Mouse (Mus musculus) embryonic facial prominence, embryonic 15.5 days (tissue): Measurements from ENCODE around the gene Hoxb3. TPM values are rescaled to one million over a fixed set of nuclear protein-coding genes. Genes with fewer than 3 reads are reported as not detected.

ENCODE experiments used
- ATAC-seq: fragments of 200-750 bp; cut with Nextera tagmentation; 2 replicates; pipeline ENCODE4 v1.8.0; 2017; ENCODE audit warnings: low read depth, moderate TSS enrichment; ENCODE audit not compliant: insufficient number of reproducible peaks, low FRiP score, low TSS enrichment
- H3K27ac ChIP-seq: fragments of 300-500 bp; sonication (generic); replicated peaks from 2 replicates; pipeline ENCODE4 v1.5.1; 2015; ENCODE audit warnings: mild to moderate bottlenecking, inconsistent platforms
- H3K27me3 ChIP-seq: fragments of 300-500 bp; sonication (generic); 2 replicates; pipeline ENCODE4 v1.6.1; 2015; ENCODE audit warnings: inconsistent platforms
- H3K36me3 ChIP-seq: fragments of 300-500 bp; sonication (generic); 2 replicates; pipeline ENCODE4 v1.6.1; 2015; ENCODE audit warnings: mild to moderate bottlenecking, inconsistent platforms
- H3K4me1 ChIP-seq: fragments of 300-500 bp; sonication (generic); 2 replicates; pipeline ENCODE4 v1.6.1; 2015; ENCODE audit warnings: inconsistent platforms
- H3K4me2 ChIP-seq: fragments of 300-500 bp; sonication (generic); replicated peaks from 2 replicates; pipeline ENCODE4 v1.6.1; 2015; ENCODE audit warnings: mild to moderate bottlenecking, inconsistent platforms
- H3K4me3 ChIP-seq: fragments of 300-500 bp; sonication (generic); replicated peaks from 2 replicates; pipeline ENCODE4 v1.5.1; 2015; ENCODE audit warnings: mild to moderate bottlenecking, inconsistent platforms
- H3K9ac ChIP-seq: fragments of 300-500 bp; sonication (generic); 2 replicates; pipeline ENCODE4 v1.6.1; 2015; ENCODE audit warnings: inconsistent platforms
- H3K9me3 ChIP-seq: fragments of 300-500 bp; sonication (generic); replicated peaks from 2 replicates; pipeline ENCODE4 v1.6.1; 2016; ENCODE audit warnings: inconsistent platforms
- WGBS: fragments of 180-500 bp; shearing (Covaris S2); methylation state at CpG from one replicate; pipeline ENCODE4 v1.1.7; 2015; 5-methylcytosine and 5-hydroxymethylcytosine counted together
- polyA plus RNA-seq: library from polyadenylated mRNA; unstranded; fragments of >200 nt; fragmentation: Nextera tagmentation; extraction: Ambion mirVana; gene quantifications from 2 replicates; pipeline ENCODE4 v1.2.1, GENCODE M21; 2015

Gene Hoxb3
- polyA plus RNA-seq, 1 experiment from 2014 or later = 0.07 TPM

DNA sequence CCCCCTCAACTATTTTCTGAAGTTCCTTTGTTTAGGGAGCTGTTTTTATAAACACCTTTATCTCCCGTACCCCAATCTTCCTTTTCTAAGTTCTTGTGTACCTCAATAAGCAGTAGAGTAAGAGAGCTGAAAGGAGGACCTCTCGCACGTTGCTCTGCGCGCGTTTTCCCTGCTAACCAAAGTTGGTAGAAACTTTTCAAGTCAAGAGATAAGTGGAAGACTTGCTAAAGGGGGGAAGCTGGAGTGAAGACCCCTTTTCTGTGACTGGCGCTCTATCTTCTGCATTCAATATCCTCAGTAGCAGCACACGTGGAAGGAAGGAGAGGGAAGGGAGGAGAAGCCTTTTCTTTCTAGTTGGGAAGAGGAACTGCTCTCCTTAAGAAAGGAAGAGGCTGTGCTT, 1.8 kb downstream of the Hoxb3 start:
- H3K9ac ChIP-seq = no peak overlapping the region
- H3K4me2 ChIP-seq = no peak overlapping the region
- no peak for ATAC-seq
- H3K36me3 ChIP-seq = no peaks in the 10 kb centered on the region
- peaks cover 2% of the 10 kb centered on the region; the same call in 1 of the 2 replicates for H3K4me1 ChIP-seq
- H3K27ac ChIP-seq = no peak overlapping the region
- no peaks in the 10 kb centered on the region for H3K9me3 ChIP-seq
- no peak overlapping the region for H3K4me3 ChIP-seq
- 7% methylated on average over 8 of the region's 8 CpGs for WGBS
- H3K27me3 ChIP-seq = peaks cover 99% of the 10 kb centered on the region

DNA sequence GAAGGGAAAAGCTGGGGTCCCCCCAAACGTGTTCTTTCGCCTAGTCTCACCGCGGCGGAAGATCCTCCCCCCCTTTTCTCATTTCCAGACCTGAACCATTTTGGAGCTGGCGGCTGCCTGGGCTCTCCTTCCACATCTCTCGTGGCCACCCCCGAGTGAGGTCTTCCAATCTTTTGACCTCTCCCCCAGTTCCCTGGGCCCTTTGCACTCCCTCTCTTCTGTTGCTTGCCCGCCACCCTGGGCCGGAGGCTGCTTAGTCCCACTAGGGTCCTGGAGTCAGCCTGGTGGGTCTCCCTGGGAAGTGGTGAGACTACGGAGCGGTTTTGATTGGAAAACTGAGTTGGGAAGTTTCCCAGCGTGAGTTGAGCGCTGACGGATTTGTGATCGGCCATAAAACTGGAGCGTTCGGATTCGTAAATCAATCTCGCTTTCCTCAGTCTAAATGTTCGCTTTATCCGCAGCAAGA, 2.7 kb downstream of the Hoxb3 start:
- H3K27me3 ChIP-seq = peaks cover 99% of the 10 kb centered on the region
- H3K36me3 ChIP-seq = no peaks in the 10 kb centered on the region
- H3K4me2 ChIP-seq = no peak overlapping the region
- no peaks in the 10 kb centered on the region for H3K9me3 ChIP-seq
- 3% methylated on average over 22 of the region's 22 CpGs for WGBS
- H3K4me1 ChIP-seq = no peaks in the 10 kb centered on the region
- no peak overlapping the region for H3K9ac ChIP-seq
- ATAC-seq = no peak
- no peak overlapping the region for H3K27ac ChIP-seq
- H3K4me3 ChIP-seq = no peak overlapping the region

- Histone ChIP-seq H3K27me3 (peaks cover 99% of the 10 kb centered on the region), H3K4me3 (no peak overlapping the region), H3K27ac (no peak overlapping the region), H3K4me2 (no peak overlapping the region), H3K36me3 (no peaks in the 10 kb centered on the region), H3K9ac (no peak overlapping the region), H3K4me1 (no peaks in the 10 kb centered on the region), H3K9me3 (no peaks in the 10 kb centered on the region)
- no peak for ATAC-seq
- WGBS = 2% methylated on average over 12 of the region's 12 CpGs
These were observed 3.6 kb downstream of the Hoxb3 start for GRCm38 (mm10) chr11:96326705-96327104.

GRCm38 (mm10) chr11:96327122-96327521, 4.0 kb downstream of the Hoxb3 start:
- 3% methylated on average over 7 of the region's 7 CpGs for WGBS
- no peak for ATAC-seq
- no peak overlapping the region for H3K27ac ChIP-seq
- no peaks in the 10 kb centered on the region for H3K4me1 ChIP-seq
- H3K27me3 ChIP-seq = peaks cover 99% of the 10 kb centered on the region
- no peak overlapping the region for H3K9ac ChIP-seq
- H3K4me3 ChIP-seq = no peak overlapping the region
- H3K9me3 ChIP-seq = no peaks in the 10 kb centered on the region
- no peak overlapping the region for H3K4me2 ChIP-seq
- H3K36me3 ChIP-seq = no peaks in the 10 kb centered on the region

DNA sequence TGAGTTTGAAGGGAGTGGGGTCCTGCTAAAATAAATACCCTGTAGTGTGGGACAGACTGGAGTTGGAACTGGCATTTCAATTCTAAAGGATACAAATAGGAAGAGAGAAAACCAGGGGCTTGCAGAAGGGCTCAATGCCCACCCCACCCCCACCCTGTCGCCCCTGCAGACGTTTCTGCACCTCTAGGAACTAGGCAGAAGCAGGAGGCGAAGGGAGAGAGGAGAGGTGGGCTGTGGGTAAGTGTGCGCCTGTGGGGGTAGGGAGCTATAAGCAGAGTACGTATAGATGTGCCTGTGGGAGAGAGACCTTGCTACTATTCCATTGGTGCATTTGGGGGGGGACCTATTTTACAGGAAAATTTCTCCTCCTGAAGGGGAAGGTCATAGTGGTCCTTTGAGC, 4.6 kb downstream of the Hoxb3 start:
- peaks cover 3% of the 10 kb centered on the region for H3K4me1 ChIP-seq
- 3% methylated on average over 5 of the region's 5 CpGs for WGBS
- ATAC-seq = no peak
- H3K4me3 ChIP-seq = no peak overlapping the region
- H3K9ac ChIP-seq = no peak overlapping the region
- H3K9me3 ChIP-seq = no peaks in the 10 kb centered on the region
- H3K27ac ChIP-seq = no peak overlapping the region
- no peaks in the 10 kb centered on the region for H3K36me3 ChIP-seq
- no peak overlapping the region for H3K4me2 ChIP-seq
- H3K27me3 ChIP-seq = peaks cover 99% of the 10 kb centered on the region

DNA sequence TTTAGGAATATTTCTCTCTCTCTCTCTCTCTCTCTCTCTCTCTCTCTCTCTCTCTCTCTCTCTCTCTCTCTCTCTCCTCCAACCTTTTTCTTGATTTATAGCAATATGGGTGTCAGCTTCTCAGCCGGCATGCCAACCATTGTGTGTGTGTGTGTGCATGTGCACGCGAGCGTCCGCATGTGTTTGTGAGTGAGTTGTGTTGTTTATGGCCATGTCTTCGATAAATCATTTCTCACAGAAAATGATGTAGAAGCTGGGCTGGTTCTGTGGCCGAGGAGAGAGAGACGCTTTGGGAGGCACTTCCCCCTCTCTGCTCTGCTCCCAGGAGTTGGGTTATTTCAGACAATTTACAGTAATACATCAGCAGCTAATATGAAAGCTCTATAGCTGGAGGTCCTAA, 5.5 kb downstream of the Hoxb3 start:
- ATAC-seq = no peak
- Histone ChIP-seq H3K27me3 (peaks cover 99% of the 10 kb centered on the region), H3K4me3 (no peak overlapping the region), H3K9ac (no peak overlapping the region), H3K4me2 (no peak overlapping the region), H3K4me1 (peaks cover 6% of the 10 kb centered on the region), H3K9me3 (no peaks in the 10 kb centered on the region), H3K36me3 (no peaks in the 10 kb centered on the region), H3K27ac (no peak overlapping the region)
- 10% methylated on average over 8 of the region's 8 CpGs for WGBS

- WGBS = 1% methylated on average over 8 of the region's 8 CpGs
- Histone ChIP-seq H3K36me3 (no peaks in the 10 kb centered on the region), H3K4me2 (no peak overlapping the region), H3K27me3 (peaks cover 99% of the 10 kb centered on the region), H3K9ac (no peak overlapping the region), H3K27ac (no peak overlapping the region), H3K4me1 (peaks cover 6% of the 10 kb centered on the region), H3K4me3 (no peak overlapping the region), H3K9me3 (no peaks in the 10 kb centered on the region)
- no peak for ATAC-seq
These were observed 9.0 kb downstream of the Hoxb3 start for GRCm38 (mm10) chr11:96332105-96332504.

DNA sequence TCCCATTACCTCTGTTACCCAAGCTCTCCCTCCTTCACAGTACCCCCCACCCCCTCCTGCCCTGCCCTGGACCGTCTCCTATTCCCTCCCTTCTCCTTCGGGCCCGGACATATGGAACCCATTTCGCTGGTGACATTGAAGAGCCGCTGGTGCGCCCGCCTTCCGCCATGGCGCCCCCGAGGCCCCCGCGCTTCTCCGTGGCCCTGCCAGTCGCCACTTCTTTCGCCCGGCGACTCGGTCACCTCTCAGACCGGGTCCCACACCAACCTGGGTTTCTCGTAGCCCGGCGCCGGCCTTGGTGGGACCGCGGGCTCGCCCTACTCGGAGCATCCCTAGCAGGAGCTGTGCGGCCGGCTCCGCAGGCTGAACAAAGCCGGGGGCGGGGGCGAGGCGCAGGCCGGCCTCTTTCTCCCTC, 9.5 kb downstream of the Hoxb3 start:
- no peak for ATAC-seq
- Histone ChIP-seq H3K9me3 (no peaks in the 10 kb centered on the region), H3K36me3 (no peaks in the 10 kb centered on the region), H3K27me3 (peaks cover 99% of the 10 kb centered on the region), H3K4me3 (peak overlapping the region; percentile 12), H3K9ac (no peak overlapping the region), H3K4me1 (peaks cover 6% of the 10 kb centered on the region), H3K27ac (no peak overlapping the region), H3K4me2 (peak overlapping the region; percentile 43)
- 1% methylated on average over 35 of the region's 35 CpGs for WGBS

DNA sequence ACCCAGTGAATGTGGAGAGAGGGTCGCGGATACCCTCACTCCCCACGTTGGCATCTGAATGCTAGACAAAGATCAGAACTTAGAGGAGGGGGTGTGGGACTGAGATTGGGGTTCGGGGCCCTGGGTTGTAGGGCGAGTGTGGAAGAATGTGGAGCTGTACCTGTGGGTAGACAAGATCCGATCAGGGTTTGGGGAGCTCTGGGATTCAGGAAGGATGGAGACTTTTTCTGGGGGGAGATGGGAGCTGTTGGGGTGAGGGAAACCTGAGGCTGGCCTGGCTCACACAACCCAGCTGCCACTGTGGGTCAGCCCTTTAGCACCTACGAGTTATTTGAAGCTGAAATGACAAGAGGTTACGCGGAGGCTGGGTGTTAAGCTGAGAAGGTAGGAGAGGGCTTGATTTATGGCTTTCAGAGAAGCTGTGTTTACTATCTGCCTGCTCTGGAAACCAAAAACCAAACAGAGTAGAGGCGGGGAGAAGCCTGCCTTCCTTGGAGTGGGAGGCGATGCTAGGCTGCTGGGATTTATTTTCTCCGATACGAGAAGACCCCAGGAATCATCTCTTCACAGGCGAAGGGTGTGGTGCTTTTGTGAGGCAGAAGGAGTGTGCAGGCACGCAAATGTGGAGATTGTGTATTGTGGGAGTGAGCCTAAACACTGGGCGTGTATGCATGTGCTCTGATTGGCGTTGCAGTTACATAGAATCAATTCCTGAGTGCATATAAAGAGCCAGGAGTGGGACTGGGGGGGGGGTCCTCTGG, 10.3 kb downstream of the Hoxb3 start:
- Histone ChIP-seq H3K36me3 (no peaks in the 10 kb centered on the region), H3K27me3 (peaks cover 99% of the 10 kb centered on the region), H3K4me2 (no peak overlapping the region), H3K9me3 (no peaks in the 10 kb centered on the region), H3K4me3 (no peak overlapping the region), H3K9ac (no peak overlapping the region), H3K27ac (no peak overlapping the region), H3K4me1 (peaks cover 6% of the 10 kb centered on the region)
- ATAC-seq = no peak
- 6% methylated on average over 17 of the region's 17 CpGs for WGBS

GRCm38 (mm10) chr11:96334002-96334364, 10.9 kb downstream of the Hoxb3 start:
- ATAC-seq = no peak
- peaks cover 6% of the 10 kb centered on the region for H3K4me1 ChIP-seq
- H3K9me3 ChIP-seq = no peaks in the 10 kb centered on the region
- H3K36me3 ChIP-seq = no peaks in the 10 kb centered on the region
- no peak overlapping the region for H3K27ac ChIP-seq
- no peak overlapping the region for H3K9ac ChIP-seq
- H3K4me3 ChIP-seq = no peak overlapping the region
- no peak overlapping the region for H3K4me2 ChIP-seq
- 8% methylated on average over 2 of the region's 2 CpGs for WGBS
- H3K27me3 ChIP-seq = peaks cover 99% of the 10 kb centered on the region

- no peaks in the 10 kb centered on the region for H3K9me3 ChIP-seq
- no peak overlapping the region for H3K4me3 ChIP-seq
- ATAC-seq = no peak
- no peak overlapping the region for H3K9ac ChIP-seq
- H3K4me2 ChIP-seq = no peak overlapping the region
- H3K36me3 ChIP-seq = no peaks in the 10 kb centered on the region
- 32% methylated on average over 3 of the region's 3 CpGs for WGBS
- peaks cover 6% of the 10 kb centered on the region for H3K4me1 ChIP-seq
- H3K27me3 ChIP-seq = peaks cover 99% of the 10 kb centered on the region
- H3K27ac ChIP-seq = no peak overlapping the region
These were observed 11.9 kb downstream of the Hoxb3 start for GRCm38 (mm10) chr11:96334998-96335397.

DNA sequence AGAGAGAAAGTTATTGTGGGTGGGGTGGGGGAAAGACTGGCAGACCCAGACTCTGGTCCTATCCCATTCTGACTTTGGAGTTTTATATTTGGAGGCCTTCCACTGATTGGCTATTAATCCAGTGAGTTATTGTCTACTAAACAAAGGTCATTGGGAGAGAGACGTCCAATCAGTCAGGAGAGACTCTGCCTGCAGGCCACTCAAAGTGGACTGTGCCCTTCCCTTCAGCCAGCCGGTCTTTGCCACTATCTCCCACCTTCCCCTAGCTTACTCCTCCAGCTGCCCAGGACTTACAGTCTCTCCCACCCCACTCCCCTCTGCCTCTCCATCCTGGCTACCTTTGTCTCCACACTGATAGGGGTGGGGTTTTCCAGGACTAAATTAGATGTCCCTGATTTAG, 13.5 kb downstream of the Hoxb3 start:
- no peak for ATAC-seq
- peaks cover 99% of the 10 kb centered on the region for H3K27me3 ChIP-seq
- no peak overlapping the region for H3K27ac ChIP-seq
- WGBS = 8% methylated on average over 2 of the region's 2 CpGs
- peaks cover 12% of the 10 kb centered on the region for H3K4me1 ChIP-seq
- no peak overlapping the region for H3K4me2 ChIP-seq
- no peak overlapping the region for H3K4me3 ChIP-seq
- no peak overlapping the region for H3K9ac ChIP-seq
- H3K36me3 ChIP-seq = no peaks in the 10 kb centered on the region
- no peaks in the 10 kb centered on the region for H3K9me3 ChIP-seq
